Mouse (Mus musculus) heart, embryonic 14.5 days (tissue): ENCODE data around the gene Pcx. TPM values are rescaled to one million over a fixed set of nuclear protein-coding genes. Genes with fewer than 3 reads are reported as not detected.
A peak's percentile ranks its signal among the peaks of the same experiment; 100 is the strongest.

Experiments
- ATAC-seq: fragments of 200-750 bp; cut with Nextera tagmentation; 2 replicates; pipeline ENCODE4 v1.8.0; 2017; ENCODE audit warnings: low read depth, moderate TSS enrichment; ENCODE audit not compliant: insufficient number of reproducible peaks, insufficient read depth, low FRiP score
- H3K27ac ChIP-seq, 2 experiments: fragments of 200-500 bp in 1 of 2; fragments of 300-500 bp in 1 of 2; sonication (generic) in 1 of 2; replicated peaks in 1 of 2; 2 replicates each; pipeline ENCODE4 v1.5.1; 2012 to 2014; ENCODE audit warnings: low read depth in 2 of 2, low read length in 2 of 2, control low read depth in 1 of 2, mild to moderate bottlenecking in 1 of 2, mixed read lengths in 1 of 2; ENCODE audit not compliant: control insufficient read depth in 1 of 2, insufficient read depth in 1 of 2
- H3K27me3 ChIP-seq: fragments of 300-500 bp; sonication (generic); 2 replicates; pipeline ENCODE4 v1.6.1; 2014; ENCODE audit warnings: mild to moderate bottlenecking, low read length, control low read depth; ENCODE audit not compliant: control insufficient read depth, insufficient read depth
- H3K36me3 ChIP-seq: fragments of 300-500 bp; sonication (generic); 2 replicates; pipeline ENCODE4 v1.6.1; 2014; ENCODE audit warnings: mild to moderate bottlenecking, control low read depth, low read length, mixed read lengths; ENCODE audit not compliant: control insufficient read depth, insufficient read depth
- H3K4me1 ChIP-seq, 2 experiments: fragments of 200-500 bp in 1 of 2; fragments of 300-500 bp in 1 of 2; sonication (generic) in 1 of 2; 2 replicates each; pipeline ENCODE4 v1.6.1; 2012 to 2014; ENCODE audit warnings: low read length in 2 of 2, control low read depth in 1 of 2, mixed read lengths in 1 of 2; ENCODE audit not compliant: control insufficient read depth in 2 of 2, insufficient read depth in 2 of 2
- H3K4me2 ChIP-seq: fragments of 300-500 bp; sonication (generic); 2 replicates; pipeline ENCODE4 v1.6.1; 2014; ENCODE audit warnings: mild to moderate bottlenecking, low read length
- H3K4me3 ChIP-seq, 2 experiments: fragments of 200-500 bp in 1 of 2; fragments of 300-500 bp in 1 of 2; sonication (generic) in 1 of 2; 2 replicates each; pipeline ENCODE4 v1.5.1; 2012 to 2014; ENCODE audit warnings: low read length in 2 of 2, mild to moderate bottlenecking in 2 of 2, control low read depth in 1 of 2, low read depth in 1 of 2, moderate library complexity in 1 of 2; ENCODE audit not compliant: control insufficient read depth in 1 of 2, insufficient read depth in 1 of 2
- H3K9ac ChIP-seq: fragments of 300-500 bp; sonication (generic); 2 replicates; pipeline ENCODE4 v1.6.1; 2014; ENCODE audit warnings: mild to moderate bottlenecking, low read length
- H3K9me3 ChIP-seq: fragments of 300-500 bp; sonication (generic); 2 replicates; pipeline ENCODE4 v1.6.1; 2016; ENCODE audit warnings: low read length, control low read depth; ENCODE audit not compliant: control insufficient read depth
- WGBS: fragments of 180-500 bp; shearing (Covaris S2); extraction: QIAGEN DNeasy Blood & Tissue Kit; methylation state at CpG from one replicate; pipeline ENCODE4 v1.1.7; 2014; 5-methylcytosine and 5-hydroxymethylcytosine counted together
- polyA plus RNA-seq: library from polyadenylated mRNA; unstranded; fragments of >200 nt; fragmentation: Nextera tagmentation; extraction: Ambion mirVana; gene quantifications from 2 replicates; pipeline ENCODE4 v1.2.1, GENCODE M21; 2014

The Pcx gene
- polyA plus RNA-seq, 1 experiment from 2014 or later: 8.7 TPM

DNA sequence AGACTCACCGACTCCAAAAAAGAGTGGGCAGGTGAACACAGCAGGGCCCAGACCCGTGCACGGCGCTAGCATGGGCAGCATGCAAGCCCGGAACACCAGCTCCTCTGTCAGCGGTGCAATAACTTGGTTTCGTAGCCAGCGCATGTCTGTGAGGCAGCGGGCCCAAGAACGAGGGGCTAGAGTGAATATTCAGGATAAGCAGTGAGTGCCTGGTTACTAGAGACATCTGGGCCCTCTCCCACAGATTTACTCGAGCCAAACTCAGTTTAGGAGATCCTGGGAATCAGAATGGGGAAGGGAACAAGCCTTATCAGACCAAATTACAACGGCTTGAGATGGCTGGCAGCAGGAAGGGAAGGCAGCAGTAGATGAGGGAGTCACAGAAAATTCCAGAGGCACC lies 113.7 kb downstream of the Pcx start:
- no peak overlapping the region for H3K4me2 ChIP-seq

DNA sequence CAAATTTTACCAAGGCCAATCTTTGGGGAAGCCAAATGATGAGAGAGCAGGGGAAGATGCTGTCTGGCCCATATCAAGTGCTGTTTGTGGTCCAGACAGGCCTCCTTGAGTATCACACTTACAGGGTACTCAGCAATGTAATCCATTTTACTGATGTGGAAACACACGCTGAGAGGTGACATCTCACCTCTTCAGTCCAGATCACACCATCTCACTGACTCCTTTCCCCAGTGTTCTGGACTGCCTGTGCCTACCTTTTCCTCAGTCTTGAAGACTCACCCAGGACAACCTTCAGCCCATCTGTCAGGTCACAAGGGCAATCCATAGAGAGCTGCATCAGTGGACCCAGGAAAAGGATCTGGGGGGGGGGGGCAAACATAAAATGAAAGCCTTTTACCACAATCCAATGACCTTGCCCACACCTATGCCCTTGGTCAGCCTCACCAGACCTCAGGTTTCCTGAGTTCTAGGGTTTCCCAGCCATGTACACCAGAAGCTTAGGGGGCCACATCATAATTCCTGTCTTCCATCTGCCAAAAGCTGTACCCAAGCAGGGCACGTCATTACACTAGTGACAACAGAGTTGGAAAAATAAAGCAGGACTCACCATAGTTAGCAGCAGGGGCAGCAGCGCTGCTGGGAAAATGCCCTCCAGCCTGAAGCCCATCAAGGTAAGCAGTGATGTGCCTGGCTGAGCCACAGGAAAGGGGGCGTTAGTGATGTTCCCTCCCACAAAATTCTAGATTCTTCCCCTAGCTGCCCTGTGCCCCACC lies 114.3 kb downstream of the Pcx start:
- Histone ChIP-seq H3K27ac (peak overlapping the region in 1 of 2 experiments; percentile 80; a peak in 2 of 4 replicates), H3K4me2 (peak overlapping the region; percentile 73), H3K36me3 (peaks cover 34% of the 10 kb centered on the region), H3K4me1 (peaks cover 5 to 13% of the 10 kb centered on the region in 2 experiments; a peak in 3 of 4 replicates), H3K9ac (peak overlapping the region; percentile 90), H3K4me3 (peak overlapping the region; percentile 78 to 82), H3K27me3 (no peaks in the 10 kb centered on the region), H3K9me3 (no peaks in the 10 kb centered on the region)
- 24% methylated on average over 4 of the region's 4 CpGs for WGBS
- ATAC-seq: no peak

More for the DNA sequence above, 113.7 kb downstream of the Pcx start:
- Histone ChIP-seq H3K4me1 (peaks cover 5 to 13% of the 10 kb centered on the region in 2 experiments; a peak in 3 of 4 replicates), H3K27ac (no peak overlapping the region), H3K36me3 (peaks cover 34% of the 10 kb centered on the region), H3K4me3 (no peak overlapping the region), H3K27me3 (no peaks in the 10 kb centered on the region), H3K9ac (no peak overlapping the region), H3K9me3 (no peaks in the 10 kb centered on the region)
- no peak for ATAC-seq
- 90% methylated on average over 12 of the region's 12 CpGs for WGBS

GRCm38 (mm10) chr19:4625179-4625828 lies 115.0 kb downstream of the Pcx start, which contains the start of gene Rce1:
TSS of gene Rce1 (minus strand) at chr19:4625641.
- peaks cover 5 to 13% of the 10 kb centered on the region in 2 experiments; a peak in 3 of 4 replicates for H3K4me1 ChIP-seq
- ATAC-seq: peak; percentile 84
- peak within 1 kb of the TSS; percentile 73 for H3K4me2 ChIP-seq
- H3K36me3 ChIP-seq: peaks cover 34% of the 10 kb centered on the region
- peak within 1 kb of the TSS; percentile 90 for H3K9ac ChIP-seq
- no peaks in the 10 kb centered on the region for H3K9me3 ChIP-seq
- WGBS: under 1% methylated on average over 64 of the region's 64 CpGs
- H3K27me3 ChIP-seq: no peaks in the 10 kb centered on the region
- H3K4me3 ChIP-seq: peak within 1 kb of the TSS; percentile 78 to 82
- H3K27ac ChIP-seq: peak within 1 kb of the TSS; percentile 78 to 80

- Histone ChIP-seq H3K9me3 (no peaks in the 10 kb centered on the region), H3K9ac (peak overlapping the region; percentile 90), H3K4me3 (peak overlapping the region; percentile 78 to 82), H3K36me3 (peaks cover 28% of the 10 kb centered on the region), H3K4me1 (peaks cover 5 to 13% of the 10 kb centered on the region in 2 experiments; a peak in 3 of 4 replicates), H3K27me3 (no peaks in the 10 kb centered on the region), H3K27ac (peak overlapping the region; percentile 77 to 80), H3K4me2 (peak overlapping the region; percentile 73)
- ATAC-seq: peak; percentile 48
- WGBS: 2% methylated on average over 35 of the region's 35 CpGs
These were observed 115.7 kb downstream of the Pcx start for GRCm38 (mm10) chr19:4625829-4626535.

DNA sequence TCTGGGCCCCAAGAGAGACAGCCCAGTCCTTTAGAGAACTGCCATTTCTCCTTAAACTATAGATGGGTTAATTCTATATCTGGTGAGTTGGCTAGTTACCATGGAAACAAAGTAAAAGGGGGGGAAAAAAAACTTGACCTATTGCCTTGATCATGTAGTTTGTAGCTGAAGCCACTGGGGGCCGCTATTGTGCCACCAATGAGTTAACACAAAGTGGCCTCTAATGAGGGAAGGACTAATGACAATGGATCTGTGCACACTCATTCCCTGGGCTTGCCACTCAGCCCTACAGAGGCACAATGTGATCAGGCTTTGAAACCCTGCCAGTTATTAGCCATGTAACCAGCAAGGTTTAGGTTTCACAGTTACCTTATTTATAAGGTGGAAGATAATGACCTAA lies 118.5 kb downstream of the Pcx start:
- no peak for ATAC-seq
- Histone ChIP-seq H3K9ac (no peak overlapping the region), H3K4me1 (peaks cover 5 to 13% of the 10 kb centered on the region in 2 experiments; a peak in 3 of 4 replicates), H3K27ac (no peak overlapping the region), H3K4me3 (no peak overlapping the region), H3K27me3 (no peaks in the 10 kb centered on the region), H3K36me3 (peaks cover 3% of the 10 kb centered on the region; the same call in 1 of the 2 replicates), H3K4me2 (no peak overlapping the region), H3K9me3 (no peaks in the 10 kb centered on the region)
- WGBS: 3% methylated on average over 1 of the region's 1 CpGs

GRCm38 (mm10) chr19:4635986-4636385 lies 125.7 kb downstream of the Pcx start:
- 59% methylated on average over 4 of the region's 4 CpGs for WGBS
- Histone ChIP-seq H3K36me3 (no peaks in the 10 kb centered on the region), H3K27me3 (peaks cover 9% of the 10 kb centered on the region), H3K27ac (no peak overlapping the region), H3K4me1 (no peaks in the 10 kb centered on the region), H3K4me3 (no peak overlapping the region), H3K4me2 (no peak overlapping the region), H3K9ac (no peak overlapping the region), H3K9me3 (no peaks in the 10 kb centered on the region)
- no peak for ATAC-seq

- Histone ChIP-seq H3K27me3 (no peaks in the 10 kb centered on the region), H3K27ac (no peak overlapping the region), H3K9me3 (no peaks in the 10 kb centered on the region), H3K4me3 (no peak overlapping the region), H3K9ac (no peak overlapping the region), H3K4me1 (no peaks in the 10 kb centered on the region), H3K4me2 (no peak overlapping the region), H3K36me3 (no peaks in the 10 kb centered on the region)
- 43% methylated on average over 10 of the region's 10 CpGs for WGBS
- ATAC-seq: no peak
These were observed 134.0 kb downstream of the Pcx start for GRCm38 (mm10) chr19:4644271-4644670.
